Mouse (Mus musculus): ENCODE results near the gene Bglap. TPM values are rescaled to one million over a fixed set of nuclear protein-coding genes. Genes with fewer than 3 reads are reported as not detected.

The Bglap gene
- polyA plus RNA-seq, 1 experiment from 2014 or later: not detected

GRCm38 (mm10) chr3:88335436-88336053, 48.7 kb downstream of the Bglap start:
- peak overlapping the region; percentile 64 for H3K27ac ChIP-seq (ENCODE audit: low read length)
- H3K27me3 ChIP-seq (replicated peaks; ENCODE audit: control insufficient read depth, insufficient read depth, low read length): no peaks in the 10 kb centered on the region
- H3K9me3 ChIP-seq (ENCODE audit: control insufficient read depth, low read length): no peaks in the 10 kb centered on the region
- peaks cover 20% of the 10 kb centered on the region for H3K4me1 ChIP-seq (replicated peaks; ENCODE audit: control insufficient read depth, insufficient read depth, low read length)
- ATAC-seq: no peak; the same call in none of the 2 replicates
- peak overlapping the region; percentile 98 for H3K9ac ChIP-seq (replicated peaks; ENCODE audit: low read depth, low read length)
- peak overlapping the region; percentile 78 for H3K4me2 ChIP-seq (ENCODE audit: low read length)
- H3K36me3 ChIP-seq (ENCODE audit: control insufficient read depth, insufficient read depth): no peaks in the 10 kb centered on the region
- peak overlapping the region; percentile 54 for H3K4me3 ChIP-seq (replicated peaks; ENCODE audit: low read length)
- 1% methylated on average over 27 of the region's 27 CpGs for WGBS

- Histone ChIP-seq H3K27me3 (replicated peaks; ENCODE audit: control insufficient read depth, insufficient read depth, low read length) (no peaks in the 10 kb centered on the region), H3K9ac (replicated peaks; ENCODE audit: low read depth, low read length) (peak overlapping the region; percentile 98), H3K27ac (ENCODE audit: low read length) (no peak overlapping the region), H3K9me3 (ENCODE audit: control insufficient read depth, low read length) (no peaks in the 10 kb centered on the region), H3K36me3 (ENCODE audit: control insufficient read depth, insufficient read depth) (no peaks in the 10 kb centered on the region), H3K4me1 (replicated peaks; ENCODE audit: control insufficient read depth, insufficient read depth, low read length) (peaks cover 20% of the 10 kb centered on the region), H3K4me2 (ENCODE audit: low read length) (peak overlapping the region; percentile 78), H3K4me3 (replicated peaks; ENCODE audit: low read length) (peak overlapping the region; percentile 54)
- no peak for ATAC-seq
- WGBS: 32% methylated on average over 3 of the region's 3 CpGs
These were observed 49.3 kb downstream of the Bglap start for GRCm38 (mm10) chr3:88334902-88335435.

- no peaks in the 10 kb centered on the region for H3K9me3 ChIP-seq (ENCODE audit: control insufficient read depth, low read length)
- no peak overlapping the region for H3K9ac ChIP-seq (replicated peaks; ENCODE audit: low read depth, low read length)
- H3K4me2 ChIP-seq (ENCODE audit: low read length): no peak overlapping the region
- H3K4me1 ChIP-seq (replicated peaks; ENCODE audit: control insufficient read depth, insufficient read depth, low read length): peaks cover 20% of the 10 kb centered on the region
- H3K27me3 ChIP-seq (replicated peaks; ENCODE audit: control insufficient read depth, insufficient read depth, low read length): no peaks in the 10 kb centered on the region
- ATAC-seq: no peak
- no peak overlapping the region for H3K4me3 ChIP-seq (replicated peaks; ENCODE audit: low read length)
- no peaks in the 10 kb centered on the region for H3K36me3 ChIP-seq (ENCODE audit: control insufficient read depth, insufficient read depth)
- WGBS: 65% methylated on average over 12 of the region's 12 CpGs
- no peak overlapping the region for H3K27ac ChIP-seq (ENCODE audit: low read length)
These were observed 50.1 kb downstream of the Bglap start for GRCm38 (mm10) chr3:88334029-88334658.

Other genes with a start within 250 kb of the Bglap start
- gene Mef2d, start 242.1 kb downstream of the Bglap start, polyA plus RNA-seq (2015; fragmentation: Nextera tagmentation; extraction: Ambion mirVana): 25.1 and 28.3 TPM in 2 replicates
- not detected in 2 replicates for gene Rhbg, start 129.8 kb downstream of the Bglap start, polyA plus RNA-seq (2015; fragmentation: Nextera tagmentation; extraction: Ambion mirVana)
- gene Gm38392, start 97.3 kb downstream of the Bglap start, polyA plus RNA-seq (2015; fragmentation: Nextera tagmentation; extraction: Ambion mirVana): 0.18 and 0.27 TPM in 2 replicates
- 8.5 and 10.4 TPM in 2 replicates for gene Tsacc, start 87.5 kb downstream of the Bglap start, polyA plus RNA-seq (2015; fragmentation: Nextera tagmentation; extraction: Ambion mirVana)
- gene Cct3, start 87.3 kb downstream of the Bglap start, polyA plus RNA-seq (2015; fragmentation: Nextera tagmentation; extraction: Ambion mirVana): 517 and 522 TPM in 2 replicates
- gene Glmp, start 59.4 kb downstream of the Bglap start, polyA plus RNA-seq (2015; fragmentation: Nextera tagmentation; extraction: Ambion mirVana): 93.0 and 94.4 TPM in 2 replicates
- 1.4 TPM in 2 replicates for gene Tmem79, start 48.3 kb downstream of the Bglap start, polyA plus RNA-seq (2015; fragmentation: Nextera tagmentation; extraction: Ambion mirVana)
- gene Smg5, start 48.2 kb downstream of the Bglap start, polyA plus RNA-seq (2015; fragmentation: Nextera tagmentation; extraction: Ambion mirVana): 57.5 and 65.9 TPM in 2 replicates
- 1.1 and 2.3 TPM in 2 replicates for gene Paqr6, start 19.9 kb downstream of the Bglap start, polyA plus RNA-seq (2015; fragmentation: Nextera tagmentation; extraction: Ambion mirVana)
- gene Bglap3, start 11.7 kb downstream of the Bglap start, polyA plus RNA-seq (2015; fragmentation: Nextera tagmentation; extraction: Ambion mirVana): not detected in 2 replicates
- gene Bglap2, start 5.8 kb downstream of the Bglap start, polyA plus RNA-seq (2015; fragmentation: Nextera tagmentation; extraction: Ambion mirVana): 2.2 TPM in 1 of 2 replicates, not detected in the other
- gene Pmf1, start 25.9 kb upstream of the Bglap start, polyA plus RNA-seq (2015; fragmentation: Nextera tagmentation; extraction: Ambion mirVana): 45.1 and 45.5 TPM in 2 replicates
- gene Slc25a44, start 40.7 kb upstream of the Bglap start, polyA plus RNA-seq (2015; fragmentation: Nextera tagmentation; extraction: Ambion mirVana): 36.2 and 37.1 TPM in 2 replicates
- gene Sema4a, start 76.7 kb upstream of the Bglap start, polyA plus RNA-seq (2015; fragmentation: Nextera tagmentation; extraction: Ambion mirVana): 16.5 and 25.8 TPM in 2 replicates
- 26.9 and 30.9 TPM in 2 replicates for gene Lmna, start 125.5 kb upstream of the Bglap start, polyA plus RNA-seq (2015; fragmentation: Nextera tagmentation; extraction: Ambion mirVana)
- 46.1 and 47.8 TPM in 2 replicates for gene Mex3a, start 147.9 kb upstream of the Bglap start, polyA plus RNA-seq (2015; fragmentation: Nextera tagmentation; extraction: Ambion mirVana)
- gene Rab25, start 163.8 kb upstream of the Bglap start, polyA plus RNA-seq (2015; fragmentation: Nextera tagmentation; extraction: Ambion mirVana): not detected in 2 replicates
- 149 and 193 TPM in 2 replicates for gene Lamtor2, start 168.6 kb upstream of the Bglap start, polyA plus RNA-seq (2015; fragmentation: Nextera tagmentation; extraction: Ambion mirVana)
- 43.5 and 46.0 TPM in 2 replicates for gene Ubqln4, start 169.3 kb upstream of the Bglap start, polyA plus RNA-seq (2015; fragmentation: Nextera tagmentation; extraction: Ambion mirVana)
- gene Ssr2, start 191.4 kb upstream of the Bglap start, polyA plus RNA-seq (2015; fragmentation: Nextera tagmentation; extraction: Ambion mirVana): 132 and 140 TPM in 2 replicates
- gene Arhgef2, start 221.5 kb upstream of the Bglap start, polyA plus RNA-seq (2015; fragmentation: Nextera tagmentation; extraction: Ambion mirVana): 166 and 210 TPM in 2 replicates

Measured in forebrain, embryonic 16.5 days (tissue).